Mouse (Mus musculus) small intestine, adult 2 months (tissue): ENCODE data around the gene Hist1h2ah.

Experiments
- CTCF ChIP-seq: fragments of 200-500 bp; IDR thresholded peaks from 2 replicates; pipeline ENCODE4 v1.5.1; 2012; ENCODE audit warnings: low read depth, mild to moderate bottlenecking, control low read depth, inconsistent platforms, low read length, moderate library complexity, mixed read lengths; ENCODE audit not compliant: insufficient replicate concordance, insufficient read length; ENCODE audit errors: extremely low read depth
- POLR2A ChIP-seq: fragments of 200-500 bp; IDR thresholded peaks from 2 replicates; pipeline ENCODE4 v1.6.1; 2012; ENCODE audit warnings: low read depth, mild to moderate bottlenecking, control low read depth, inconsistent platforms, low read length, moderate library complexity

GRCm38 (mm10) chr13:21992550-21992949 lies 42.8 kb downstream of the Hist1h2ah start:
- TF ChIP-seq POLR2A: no peak
- TF ChIP-seq CTCF: no peak
